Mouse (Mus musculus) lung, embryonic 14.5 days (tissue): Measurements from ENCODE around the gene Cntn2. TPM values are rescaled to one million over a fixed set of nuclear protein-coding genes. Genes with fewer than 3 reads are reported as not detected.

ENCODE experiments used
- ATAC-seq: fragments of 200-750 bp; cut with Nextera tagmentation; 2 replicates; pipeline ENCODE4 v1.8.0; 2017; ENCODE audit warnings: mild to moderate bottlenecking, moderate TSS enrichment, moderate library complexity; ENCODE audit not compliant: insufficient read depth
- DNase-seq: peaks from one replicate; pipeline ENCODE4 v3.0.0-alpha.2; 2015
- H3K27ac ChIP-seq: fragments of 300-500 bp; sonication (generic); 2 replicates; pipeline ENCODE4 v1.5.1; 2014; ENCODE audit warnings: low read depth, mild to moderate bottlenecking, moderate library complexity
- H3K27me3 ChIP-seq: fragments of 300-500 bp; sonication (generic); 2 replicates; pipeline ENCODE4 v1.6.1; 2014; ENCODE audit warnings: low read length, control low read depth; ENCODE audit not compliant: insufficient read depth
- H3K36me3 ChIP-seq: fragments of 300-500 bp; sonication (generic); 2 replicates; pipeline ENCODE4 v1.6.1; 2014; ENCODE audit warnings: control low read depth; ENCODE audit not compliant: insufficient read depth
- H3K4me1 ChIP-seq: fragments of 300-500 bp; sonication (generic); 2 replicates; pipeline ENCODE4 v1.6.1; 2014; ENCODE audit warnings: antibody characterized with exemption, control low read depth; ENCODE audit not compliant: insufficient read depth
- H3K4me2 ChIP-seq: fragments of 300-500 bp; sonication (generic); 2 replicates; pipeline ENCODE4 v1.6.1; 2014; ENCODE audit warnings: mild to moderate bottlenecking
- H3K4me3 ChIP-seq: fragments of 300-500 bp; sonication (generic); 2 replicates; pipeline ENCODE4 v1.5.1; 2014; ENCODE audit warnings: low read depth, low read length
- H3K9ac ChIP-seq: fragments of 300-500 bp; sonication (generic); 2 replicates; pipeline ENCODE4 v1.6.1; 2014
- H3K9me3 ChIP-seq: fragments of 300-500 bp; sonication (generic); 2 replicates; pipeline ENCODE4 v1.6.1; 2016; ENCODE audit warnings: low read depth, low read length, control low read depth
- CTCF ChIP-seq: IDR thresholded peaks from 2 replicates; pipeline ENCODE4 v1.5.1; 2016; ENCODE audit warnings: antibody characterized with exemption, low read depth
- WGBS: fragments of 180-500 bp; shearing (Covaris S2); extraction: QIAGEN DNeasy Blood & Tissue Kit; methylation state at CpG from one replicate; pipeline ENCODE4 v1.1.7; 2014; 5-methylcytosine and 5-hydroxymethylcytosine counted together
- polyA plus RNA-seq: library from polyadenylated mRNA; unstranded; fragments of >200 nt; fragmentation: Nextera tagmentation; extraction: Ambion mirVana; gene quantifications from 2 replicates; pipeline ENCODE4 v1.2.1, GENCODE M21; 2014

Cntn2 gene
- polyA plus RNA-seq, 1 experiment from 2014 or later: 0.72 TPM

GRCm38 (mm10) chr1:132581845-132582839, 39.1 kb upstream of the Cntn2 start:
- Histone ChIP-seq H3K9me3 (no peaks in the 10 kb centered on the region), H3K27me3 (no peaks in the 10 kb centered on the region), H3K36me3 (no peaks in the 10 kb centered on the region), H3K4me3 (no peak overlapping the region), H3K9ac (no peak overlapping the region), H3K4me2 (no peak overlapping the region), H3K4me1 (no peaks in the 10 kb centered on the region), H3K27ac (no peak overlapping the region)
- no peak for TF ChIP-seq CTCF
- ATAC-seq (no peak), DNase-seq (no peak)
- 52% methylated on average over 14 of the region's 14 CpGs for WGBS

- Histone ChIP-seq H3K9me3 (no peaks in the 10 kb centered on the region), H3K36me3 (no peaks in the 10 kb centered on the region), H3K27me3 (no peaks in the 10 kb centered on the region), H3K4me3 (no peak overlapping the region), H3K4me1 (no peaks in the 10 kb centered on the region), H3K27ac (no peak overlapping the region), H3K9ac (no peak overlapping the region), H3K4me2 (no peak overlapping the region)
- 89% methylated on average over 7 of the region's 7 CpGs for WGBS
- ATAC-seq (no peak), DNase-seq (no peak)
- no peak for TF ChIP-seq CTCF
These were observed 37.0 kb upstream of the Cntn2 start for GRCm38 (mm10) chr1:132580063-132580462.

- no peak overlapping the region for H3K4me2 ChIP-seq
- H3K36me3 ChIP-seq: no peaks in the 10 kb centered on the region
- no peaks in the 10 kb centered on the region for H3K4me1 ChIP-seq
- no peaks in the 10 kb centered on the region for H3K9me3 ChIP-seq
- H3K27ac ChIP-seq: no peak overlapping the region
- 90% methylated on average over 8 of the region's 8 CpGs for WGBS
- no peak for TF ChIP-seq CTCF
- no peak overlapping the region for H3K9ac ChIP-seq
- H3K4me3 ChIP-seq: no peak overlapping the region
- ATAC-seq: no peak
- no peak for DNase-seq
- H3K27me3 ChIP-seq: no peaks in the 10 kb centered on the region
These were observed 33.8 kb upstream of the Cntn2 start for GRCm38 (mm10) chr1:132576845-132577244.

- Histone ChIP-seq H3K36me3 (no peaks in the 10 kb centered on the region), H3K9ac (no peak overlapping the region), H3K9me3 (no peaks in the 10 kb centered on the region), H3K4me3 (no peak overlapping the region), H3K4me1 (no peaks in the 10 kb centered on the region), H3K27me3 (no peaks in the 10 kb centered on the region), H3K4me2 (no peak overlapping the region), H3K27ac (no peak overlapping the region)
- DNase-seq (no peak), ATAC-seq (no peak)
- 88% methylated on average over 7 of the region's 7 CpGs for WGBS
- no peak for TF ChIP-seq CTCF
These were observed 29.8 kb upstream of the Cntn2 start for GRCm38 (mm10) chr1:132572851-132573250.

- no peaks in the 10 kb centered on the region for H3K27me3 ChIP-seq
- no peaks in the 10 kb centered on the region for H3K4me1 ChIP-seq
- no peaks in the 10 kb centered on the region for H3K36me3 ChIP-seq
- no peak overlapping the region for H3K4me3 ChIP-seq
- H3K4me2 ChIP-seq: no peak overlapping the region
- no peak overlapping the region for H3K9ac ChIP-seq
- H3K9me3 ChIP-seq: no peaks in the 10 kb centered on the region
- 94% methylated on average over 1 of the region's 1 CpGs for WGBS
- no peak for ATAC-seq
- no peak overlapping the region for H3K27ac ChIP-seq
- DNase-seq: no peak
- TF ChIP-seq CTCF: no peak
These were observed 28.6 kb upstream of the Cntn2 start for GRCm38 (mm10) chr1:132571613-132572012.

GRCm38 (mm10) chr1:132570906-132571305, 27.9 kb upstream of the Cntn2 start:
- no peak overlapping the region for H3K4me2 ChIP-seq
- H3K4me3 ChIP-seq: no peak overlapping the region
- WGBS: 73% methylated on average over 8 of the region's 8 CpGs
- no peaks in the 10 kb centered on the region for H3K4me1 ChIP-seq
- H3K27me3 ChIP-seq: no peaks in the 10 kb centered on the region
- no peak for ATAC-seq
- TF ChIP-seq CTCF: no peak
- DNase-seq: no peak
- H3K9me3 ChIP-seq: no peaks in the 10 kb centered on the region
- no peak overlapping the region for H3K9ac ChIP-seq
- H3K36me3 ChIP-seq: no peaks in the 10 kb centered on the region
- H3K27ac ChIP-seq: no peak overlapping the region

- Histone ChIP-seq H3K9me3 (no peaks in the 10 kb centered on the region), H3K27ac (no peak overlapping the region), H3K27me3 (no peaks in the 10 kb centered on the region), H3K9ac (no peak overlapping the region), H3K4me3 (no peak overlapping the region), H3K36me3 (no peaks in the 10 kb centered on the region), H3K4me1 (no peaks in the 10 kb centered on the region), H3K4me2 (no peak overlapping the region)
- ATAC-seq (no peak), DNase-seq (no peak)
- 93% methylated on average over 15 of the region's 15 CpGs for WGBS
- TF ChIP-seq CTCF: no peak
These were observed 27.2 kb upstream of the Cntn2 start for GRCm38 (mm10) chr1:132570068-132570780.
